In the genomic region with DNA sequence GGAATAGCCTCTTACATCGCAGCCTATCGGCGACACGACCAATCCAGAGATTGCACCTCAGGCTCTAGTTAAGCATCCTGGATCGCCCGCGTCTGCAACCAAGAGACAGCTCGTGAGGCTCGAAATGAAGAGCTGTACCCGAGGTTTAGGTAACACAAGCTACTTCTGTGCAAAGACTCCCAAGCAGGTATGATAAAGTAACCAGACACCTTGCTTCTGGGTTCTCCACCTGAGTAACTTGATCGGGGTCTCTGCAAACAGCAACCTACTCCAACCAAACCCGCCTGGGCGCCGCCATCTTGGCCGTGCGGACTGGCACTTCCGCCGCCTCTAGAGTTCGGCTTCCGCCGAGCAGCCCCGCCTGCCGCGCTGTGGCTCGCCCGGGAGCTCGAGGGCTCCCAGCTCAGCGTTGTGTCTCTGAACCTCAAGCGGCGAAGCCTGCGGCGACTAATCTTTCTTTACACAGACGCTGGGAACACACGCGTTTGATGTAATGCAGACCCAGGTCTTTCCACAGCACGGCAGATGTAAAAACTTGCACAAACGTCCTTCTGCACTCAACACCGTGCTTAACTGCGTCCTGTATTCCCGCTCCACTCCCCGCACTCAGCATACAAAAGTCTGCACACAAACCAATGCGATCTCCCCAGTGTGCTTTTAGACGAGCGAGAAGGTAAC, we compare ENCODE assay signal across 8 mouse cellular contexts. TPM values are rescaled to one million over a fixed set of nuclear protein-coding genes. Genes with fewer than 3 reads are reported as not detected.
DNase-seq lines count a peak whose midpoint lies in the region; ATAC-seq lines count a peak whose summit lies in the region.

A gene (minus strand): TSS at position 332 of the 678 bp plus-strand sequence.

- under 1% methylated on average over 44 of the region's 44 CpGs for WGBS in hindbrain, embryonic 15.5 days
- 2% methylated on average over 44 of the region's 44 CpGs for WGBS in macrophage (ENCODE audit: missing documents)

- H3K4me2 ChIP-seq in hindbrain, embryonic 15.5 days = peak within 1 kb of the TSS; percentile 82

- H3K36me3 ChIP-seq in hindbrain, embryonic 15.5 days = peaks cover 6% of the 10 kb centered on the region
- H3K36me3 ChIP-seq in macrophage (ENCODE audit: inconsistent target) = peaks cover 7% of the 10 kb centered on the region; the same call in 1 of the 2 replicates

- H3K9ac ChIP-seq in hindbrain, embryonic 15.5 days = peak within 1 kb of the TSS; percentile 46

- peak within 1 kb of the TSS; percentile 53 for H3K4me3 ChIP-seq in hindbrain, embryonic 15.5 days
- H3K4me3 ChIP-seq in macrophage (ENCODE audit: inconsistent target) = peak within 1 kb of the TSS; percentile 84

- H3K79me2 ChIP-seq in macrophage (ENCODE audit: inconsistent target) = no peaks in the 10 kb centered on the region; the same call in 1 of the 2 replicates

- H3K9me3 ChIP-seq in hindbrain, embryonic 15.5 days = no peaks in the 10 kb centered on the region

- peak; percentile 96 for ATAC-seq in hindbrain, embryonic 15.5 days (ENCODE audit: low FRiP score, low read depth)

- peak within 1 kb of the TSS; percentile 89 for H3K27ac ChIP-seq in hindbrain, embryonic 15.5 days (replicated peaks)
- 0 out of 2 replicates have a peak within 1 kb of the TSS, but pooled peaks have one; percentile 21 for H3K27ac ChIP-seq in macrophage

- peaks cover 15% of the 10 kb centered on the region for H3K4me1 ChIP-seq in hindbrain, embryonic 15.5 days (replicated peaks)

- H3K27me3 ChIP-seq in hindbrain, embryonic 15.5 days = no peaks in the 10 kb centered on the region

- DNase-seq in ZHBTc4 (ENCODE audit: low read depth, low spot score) = peak; percentile 91
- peak; percentile 85 to 87 for DNase-seq in cerebellum, postnatal 36 days
- DNase-seq in gastrocnemius, adult 18-20 months (ENCODE audit: low spot score) = peak; percentile 75
- DNase-seq in layer of hippocampus, postnatal 36 days = peak; percentile 84 to 85
- peak; percentile 72 for DNase-seq in retina, postnatal 7 days (ENCODE audit: low read depth, low spot score)
- peak; percentile 80 for DNase-seq in urinary bladder, postnatal 14 days (ENCODE audit: low spot score)

RNA-seq across cellular contexts. Expression of the gene that starts here (rescaled TPM):
- 10 to 100 TPM; 14.6 to 16.6 TPM for total RNA-seq in gastrocnemius, adult 18-20 months (2021)
- 18.6 and 19.6 TPM in 2 replicates for polyA plus RNA-seq in hindbrain, embryonic 15.5 days (2015; fragmentation: Nextera tagmentation; extraction: Ambion mirVana)
- 10 to 100 TPM; 15.1 to 18.3 TPM for total RNA-seq in layer of hippocampus, postnatal 36 days (2021)
- 10 to 100 TPM in 21 of 26 experiments, 1 to 10 TPM in 5; 5.4 to 47.0 (median 22.0) TPM for total RNA-seq in macrophage (2018; cell fraction: chromatin; rRNA removed)
- total RNA-seq in macrophage (2018; cell fraction: cytosol; rRNA removed) = 10 to 100 TPM in 9 of 26 experiments, 1 to 10 TPM in 17; 5.8 to 12.2 (median 9.5) TPM
- total RNA-seq in macrophage (2018; cell fraction: nucleus; rRNA removed) = 10 to 100 TPM in 17 of 26 experiments, 1 to 10 TPM in 9; 5.0 to 23.0 (median 13.6) TPM
- 5.7 to 9.3 TPM (median 8.7 TPM) in 3 replicates for polyA plus RNA-seq in macrophage (2018)

Comparison
In these comparisons a context has a peak if more than half of its experiments do, and no peak if none do; other contexts are left out.
1. Peak in every context shown above with its lines: DNase-seq, ATAC-seq, H3K4me3 ChIP-seq and H3K27ac ChIP-seq.